Mouse (Mus musculus) kidney, postnatal 10 days (tissue): ENCODE measurements around the gene Gm21616.
"Not testable (repeated sequence)": the region's sequence is repeated elsewhere in the genome, so short reads cannot be mapped to it uniquely, and the experiment has no call there.

Experiments
- DNase-seq: peaks from one replicate; pipeline ENCODE4 v3.0.0; 2021; ENCODE audit warnings: mixed read lengths

The Gm21616 gene

DNA sequence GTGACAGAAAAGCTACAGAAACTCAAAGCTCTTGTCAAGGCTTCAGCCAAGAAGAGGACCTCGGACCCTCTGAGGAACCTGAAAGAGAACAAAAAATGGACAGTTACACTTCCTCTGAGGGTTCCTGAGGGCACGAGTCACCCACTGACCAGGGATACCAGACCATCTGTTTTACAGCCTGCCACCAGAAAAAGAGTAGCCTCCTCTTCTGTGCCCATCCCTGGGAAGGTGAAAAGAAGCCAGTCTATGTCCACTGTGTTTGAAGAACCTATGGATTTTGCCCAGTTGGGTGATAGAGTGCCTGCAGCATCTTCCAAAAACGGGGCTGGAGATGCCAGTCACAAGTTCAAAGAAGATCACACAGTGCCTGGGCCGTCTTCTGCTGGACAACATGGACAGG lies at the start of gene Gm21616:
Gene Gm21616 (plus strand): TSS at position 301 of the 400 bp plus-strand sequence.
- not testable (repeated sequence) for DNase-seq
